Mouse (Mus musculus) NIH3T3 (cell line): ENCODE measurements at regions not wholly inside any gene's neighbourhood (a gene's known extent, or its start where the extent isn't known, plus 50 kb on each side); places are given as distances from the start of the nearest gene placed in this dataset.

Experiments used
- DNase-seq: peaks from one replicate; pipeline ENCODE4 v3.0.0-alpha.2; 2012; ENCODE audit warnings: low read depth

GRCm38 (mm10) chr8:53956148-53956547 is 121.3 kb upstream of the Vegfc start:
- DNase-seq = no peak

GRCm38 (mm10) chr8:53958548-53958947 is 118.9 kb upstream of the Vegfc start:
- no peak for DNase-seq

GRCm38 (mm10) chr8:53962993-53963392 is 114.4 kb upstream of the Vegfc start:
- DNase-seq = no peak

GRCm38 (mm10) chr8:53984296-53984695 is 93.1 kb upstream of the Vegfc start:
- DNase-seq = no peak

- DNase-seq = no peak
Measured at GRCm38 (mm10) chr8:53985685-53986084, 91.7 kb upstream of the Vegfc start.

- DNase-seq = no peak
Measured at GRCm38 (mm10) chr8:53994208-53994607, 83.2 kb upstream of the Vegfc start.

GRCm38 (mm10) chr8:53997461-53997860 is 79.9 kb upstream of the Vegfc start:
- peak; percentile 48 for DNase-seq

- no peak for DNase-seq
Measured at GRCm38 (mm10) chr8:54002948-54003347, 74.5 kb upstream of the Vegfc start.

- DNase-seq = no peak
Measured at GRCm38 (mm10) chr8:54014096-54014495, 63.3 kb upstream of the Vegfc start.

GRCm38 (mm10) chr8:54018535-54019165 is 58.8 kb upstream of the Vegfc start:
- no peak for DNase-seq
